Mouse (Mus musculus): Measurements from ENCODE around the gene Rad9b.
A peak's percentile ranks its signal among the peaks of the same experiment; 100 is the strongest.
"Not testable (repeated sequence)": the region's sequence is repeated elsewhere in the genome, so short reads cannot be mapped to it uniquely, and the experiment has no call there.

The Rad9b gene

DNA sequence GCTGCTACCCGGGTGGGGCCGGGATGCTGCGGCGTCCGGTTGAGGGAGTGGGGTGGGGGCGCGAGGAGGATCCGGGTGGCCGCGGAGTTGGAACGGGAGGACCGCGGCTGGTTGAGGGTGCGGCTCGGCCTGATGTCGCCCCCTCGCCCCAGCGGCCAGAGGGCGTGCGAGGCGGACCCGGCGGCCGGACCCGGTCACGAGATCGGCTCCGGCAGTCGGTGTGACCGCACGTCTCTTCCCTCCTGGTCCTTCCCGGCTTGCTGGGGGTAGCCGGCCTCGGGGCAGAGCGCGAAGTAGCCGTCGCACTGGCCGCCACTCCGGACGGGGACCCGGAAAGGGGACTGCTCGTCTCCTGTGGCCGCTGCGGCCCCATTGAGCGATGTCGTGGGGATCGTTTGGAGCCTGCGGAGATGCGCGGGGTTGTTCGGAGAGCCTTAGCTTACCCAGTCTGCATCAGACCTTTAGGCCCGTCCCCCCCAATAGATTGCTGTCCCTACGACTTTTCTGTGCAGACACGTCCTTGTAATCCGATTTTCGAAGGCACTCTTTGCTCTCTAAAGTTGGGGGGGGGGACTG lies 547 bp upstream of the Rad9b start:
- DNase-seq: no peak

GRCm38 (mm10) chr5:122345777-122346176 lies 8.3 kb downstream of the Rad9b start:
- DNase-seq: no peak

DNA sequence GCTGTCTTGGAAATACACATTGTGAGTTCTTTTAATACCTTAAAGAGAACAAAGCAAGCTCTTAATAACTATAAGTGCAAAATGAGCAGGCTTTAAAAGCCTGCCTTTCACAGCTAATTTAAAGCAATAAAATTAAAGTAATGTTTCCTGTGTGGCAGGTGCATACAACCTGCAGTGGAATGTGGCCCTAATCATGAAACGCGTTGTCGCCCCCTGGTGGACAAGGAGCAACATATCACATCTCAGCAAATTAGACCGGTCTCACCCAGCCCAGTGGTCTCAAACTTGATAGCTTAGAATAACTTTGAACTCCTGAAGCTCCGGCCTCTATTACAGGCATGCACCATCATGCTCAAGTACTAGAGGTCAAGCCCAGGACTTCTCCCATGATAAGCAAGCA lies 9.8 kb downstream of the Rad9b start:
- DNase-seq: peak; percentile 85

DNA sequence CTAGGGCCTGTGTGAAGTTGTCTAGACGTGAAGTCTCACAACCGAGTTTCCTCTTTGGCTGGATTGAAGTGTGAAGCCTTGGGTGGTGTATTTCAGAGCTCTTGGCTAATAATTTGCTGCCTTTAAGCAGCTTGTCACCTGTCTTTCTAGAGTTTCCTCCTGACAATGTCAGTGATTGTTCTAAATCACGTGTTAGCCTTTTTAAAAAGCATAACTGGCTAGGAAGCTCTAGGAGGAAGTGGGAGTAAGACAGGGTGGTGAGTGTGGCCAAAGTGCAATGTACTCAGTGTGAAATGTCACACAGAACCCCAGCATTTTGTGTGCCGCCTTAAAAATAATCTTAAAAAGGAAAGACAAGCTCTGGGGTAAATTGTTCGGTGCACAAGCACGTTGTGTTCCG lies 10.3 kb downstream of the Rad9b start:
- DNase-seq: no peak

- DNase-seq: no peak
These were observed 11.2 kb downstream of the Rad9b start for GRCm38 (mm10) chr5:122342874-122343273.

DNA sequence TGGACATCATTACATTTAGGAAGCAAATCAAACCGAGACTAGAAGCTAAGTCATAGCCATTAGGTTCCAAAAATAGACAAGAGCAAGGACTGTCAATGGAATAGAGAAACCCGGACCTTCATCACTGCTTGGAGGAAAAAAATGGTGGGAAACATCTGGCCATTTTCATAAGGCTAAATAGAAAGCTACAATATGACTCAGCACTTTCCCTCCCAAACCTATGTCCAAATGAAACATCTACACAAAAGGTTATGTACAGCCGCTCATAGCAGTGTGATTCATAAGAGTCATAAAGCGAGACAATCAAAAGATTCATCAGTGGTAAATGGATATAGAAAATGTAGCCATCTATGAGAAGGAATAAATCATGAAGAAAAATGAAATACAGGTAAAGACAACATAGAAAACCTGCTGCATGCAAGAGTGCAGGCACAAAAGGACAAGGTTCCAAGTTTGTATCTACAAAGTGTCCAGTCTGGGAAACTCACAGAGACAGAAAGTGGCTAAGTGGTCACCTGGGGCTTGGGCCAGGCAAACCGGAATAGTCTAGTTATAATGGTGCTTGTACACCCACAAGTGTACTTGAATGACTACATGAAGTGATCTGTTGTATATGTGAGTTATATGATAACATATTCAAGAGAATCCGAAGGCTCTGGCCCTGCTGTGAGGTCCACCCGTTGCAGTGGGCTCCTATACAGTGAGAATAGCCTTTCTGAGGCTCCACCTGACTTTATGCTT lies 17.3 kb downstream of the Rad9b start:
- DNase-seq: no peak

DNA sequence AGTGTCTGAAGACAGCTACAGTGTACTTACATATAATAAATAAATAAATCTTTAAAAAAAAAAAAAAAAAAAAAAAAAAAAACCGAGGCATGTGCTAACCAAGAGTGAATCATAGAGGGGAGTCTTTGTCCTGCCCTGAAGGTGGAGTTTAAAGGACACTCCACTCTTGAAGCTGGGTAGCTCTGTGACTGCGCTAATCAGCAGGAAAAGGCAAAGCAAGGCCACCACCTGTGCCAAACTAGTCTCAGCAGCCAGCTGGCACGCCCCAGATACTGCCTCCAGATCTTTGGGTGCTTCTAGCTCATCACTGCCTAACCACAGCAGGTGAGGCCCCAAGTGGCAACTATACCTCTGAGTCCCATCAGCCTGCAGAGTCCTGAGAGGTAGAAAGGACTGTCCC lies 19.4 kb downstream of the Rad9b start:
- DNase-seq: no peak

DNA sequence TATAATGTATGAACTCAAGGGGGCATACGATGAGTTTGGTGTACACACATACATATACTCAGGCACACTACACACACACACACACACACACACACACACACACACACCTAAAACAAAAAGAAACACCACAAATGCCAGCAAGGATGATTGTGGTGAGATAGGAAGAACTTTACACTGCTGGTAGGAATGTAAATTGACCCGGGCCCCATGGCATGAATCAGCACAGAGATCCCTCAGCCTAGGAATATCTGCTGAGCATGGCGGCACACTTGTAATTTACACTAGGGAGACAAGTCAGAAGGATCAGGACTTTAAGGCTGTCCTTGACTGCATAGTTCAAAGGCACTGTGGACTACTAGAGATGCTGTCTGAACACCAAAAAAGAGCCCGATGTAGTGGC lies 23.8 kb downstream of the Rad9b start:
- DNase-seq: no peak

DNA sequence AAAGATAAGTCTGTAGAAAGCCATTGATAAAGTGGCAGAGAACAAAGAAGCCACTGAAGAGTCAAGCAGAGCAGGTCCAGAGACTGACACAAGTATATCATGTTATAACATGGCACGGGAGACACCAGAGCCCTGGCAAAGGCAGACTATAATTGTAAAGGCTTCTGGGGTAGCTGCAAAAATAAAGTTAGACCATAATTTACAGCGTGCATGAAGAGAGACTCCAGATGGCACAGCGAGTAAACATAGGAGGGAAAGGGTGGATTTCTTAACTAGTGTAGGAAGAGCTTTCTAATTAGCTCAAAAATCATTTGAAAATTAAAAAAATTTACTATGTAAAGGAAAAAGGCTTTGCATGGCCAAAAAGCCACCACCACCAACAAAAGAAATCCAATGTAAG lies 26.8 kb downstream of the Rad9b start:
- DNase-seq: no peak

DNA sequence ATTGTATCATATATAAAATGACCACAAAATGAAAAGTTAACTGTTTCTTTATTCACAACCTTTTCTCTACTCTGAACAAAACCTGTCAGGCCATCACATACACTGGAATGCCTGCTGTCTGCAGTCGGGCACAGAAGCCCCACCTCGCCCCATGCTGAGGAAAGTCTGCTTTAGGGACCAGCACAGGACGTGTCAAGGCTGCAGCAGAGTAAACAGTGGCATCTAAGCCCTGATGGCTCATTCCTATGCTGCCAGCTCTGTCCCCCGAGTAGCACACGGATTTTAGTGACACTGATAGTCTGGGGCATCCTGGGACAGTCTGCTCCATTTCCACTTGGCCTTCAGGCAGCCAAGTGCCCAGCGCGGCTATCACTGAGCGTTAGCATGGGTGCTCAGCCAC lies 28.6 kb downstream of the Rad9b start:
- no peak for DNase-seq

GRCm38 (mm10) chr5:122324608-122325431 lies 29.2 kb downstream of the Rad9b start:
- DNase-seq: no peak

DNA sequence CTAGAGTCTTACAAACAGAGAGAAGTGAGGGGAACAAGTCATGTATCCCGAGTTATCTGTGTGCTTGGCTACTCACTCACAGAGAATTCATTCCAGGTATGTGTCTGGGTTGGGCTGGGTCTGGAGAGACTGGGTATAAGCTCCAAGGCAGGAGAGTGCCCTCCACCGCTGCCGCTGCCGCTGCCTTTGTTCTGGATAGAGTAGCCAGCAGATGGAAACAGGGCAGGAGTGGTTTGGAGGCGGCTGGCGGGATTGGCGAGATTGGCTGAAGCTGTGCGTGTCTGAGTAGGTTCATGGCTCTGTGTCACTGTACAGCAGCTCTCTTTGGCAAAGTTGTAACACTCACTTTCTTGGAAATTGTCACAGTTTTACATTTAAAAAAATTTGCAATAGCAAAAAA lies 30.5 kb downstream of the Rad9b start:
- DNase-seq: no peak

DNA sequence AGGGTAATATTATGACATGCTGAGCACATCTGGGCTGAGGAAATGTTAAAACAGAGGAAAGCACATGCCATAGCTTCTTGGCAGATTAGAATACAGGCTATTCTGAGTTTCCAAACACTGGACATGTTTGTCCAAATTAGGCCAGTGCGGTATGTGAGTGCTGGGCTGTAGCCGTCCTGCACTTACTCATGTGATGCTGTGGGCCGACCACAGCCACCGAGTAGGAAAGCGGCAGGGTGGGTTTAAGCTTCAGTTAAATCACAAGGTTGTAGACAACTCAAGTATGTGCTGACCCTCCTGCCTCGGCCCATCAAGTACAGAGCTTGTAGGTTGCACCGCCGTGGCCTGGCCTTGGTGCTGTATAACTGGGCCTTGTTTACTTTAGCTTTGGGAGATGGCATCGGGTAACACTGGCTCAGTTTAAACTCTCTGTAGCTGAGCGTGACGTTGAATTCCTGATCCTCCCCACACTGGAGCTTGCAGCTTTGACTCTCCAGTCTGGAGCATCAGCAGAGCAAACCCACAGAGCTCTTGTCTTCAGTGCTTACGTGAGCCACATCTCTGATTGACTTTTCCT lies 33.7 kb downstream of the Rad9b start:
- DNase-seq: no peak

DNA sequence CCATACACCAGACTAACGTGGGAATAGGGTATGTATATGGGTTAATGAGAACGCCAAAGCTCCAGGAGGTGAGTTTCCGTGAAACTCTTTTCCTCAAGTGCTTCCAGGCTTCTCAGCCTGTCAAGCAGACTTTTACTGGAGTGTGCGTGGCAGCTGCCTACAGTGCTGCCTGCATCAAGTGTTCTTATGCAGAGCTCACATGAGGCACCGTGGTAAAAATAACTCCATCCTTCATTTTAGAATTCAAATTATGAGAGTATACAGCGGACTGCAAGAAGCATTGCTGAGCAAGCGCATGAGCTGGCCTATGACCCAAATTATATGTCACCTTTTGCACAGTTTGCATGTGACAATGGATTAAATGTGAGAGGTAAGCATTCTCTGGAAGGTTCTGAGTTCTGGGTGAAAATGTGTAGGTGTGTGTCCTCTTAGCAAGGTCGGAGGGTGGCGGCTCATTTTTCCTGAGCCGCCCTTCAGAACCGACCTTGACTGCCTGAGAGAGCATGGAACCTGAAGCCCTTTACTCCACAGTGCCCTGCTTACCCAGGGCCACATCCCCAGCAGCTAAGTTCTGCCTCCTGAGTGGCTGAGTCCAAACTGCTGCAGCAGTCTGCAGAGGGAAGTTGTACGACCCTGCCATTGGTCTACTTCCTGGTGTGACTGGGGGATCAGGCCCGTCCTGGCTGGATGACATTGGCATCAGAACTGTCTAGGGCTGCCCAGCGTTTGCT lies 34.4 kb downstream of the Rad9b start:
- DNase-seq: no peak

DNA sequence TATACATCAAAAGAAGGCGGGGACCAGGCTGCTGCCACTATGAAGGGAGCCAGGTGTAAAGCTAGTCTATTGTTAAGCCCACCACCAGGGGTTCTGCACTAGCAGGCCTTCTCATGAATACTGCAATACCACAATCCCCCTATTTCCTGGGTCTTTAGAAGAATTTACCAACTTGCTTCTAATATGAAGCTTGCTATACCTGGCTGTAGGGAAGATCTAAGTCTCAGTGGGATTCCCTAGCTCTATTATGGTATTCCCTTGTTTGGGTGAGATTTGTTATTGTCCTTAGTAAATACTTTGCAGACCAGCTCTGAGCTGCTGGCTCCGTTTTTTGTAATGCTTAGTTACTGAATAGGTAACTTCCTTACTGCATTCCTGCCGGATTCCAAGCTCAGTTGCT lies 35.1 kb downstream of the Rad9b start:
- not testable (repeated sequence) for DNase-seq

DNA sequence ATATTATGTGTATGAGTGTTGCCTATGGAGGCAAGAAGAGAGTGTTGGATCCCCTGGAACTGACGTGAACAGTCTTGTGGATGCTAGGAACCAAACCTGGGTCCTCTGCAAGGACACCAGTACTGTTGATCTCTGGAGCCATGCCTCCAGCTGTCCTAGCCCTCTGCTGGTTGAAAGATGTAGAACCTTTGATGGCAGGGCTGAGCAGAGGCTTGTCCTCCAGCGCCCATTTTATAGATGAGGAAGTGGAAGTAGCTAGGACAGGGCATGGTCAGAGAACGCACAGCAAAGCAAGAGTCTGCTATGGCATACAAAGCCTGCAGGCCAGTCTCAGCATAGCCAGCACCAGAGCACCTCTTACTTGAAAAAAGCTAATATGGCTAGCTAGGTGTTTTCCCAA lies 35.9 kb downstream of the Rad9b start:
- DNase-seq: no peak

GRCm38 (mm10) chr5:122317329-122318045 lies 36.5 kb downstream of the Rad9b start:
- DNase-seq: no peak

DNA sequence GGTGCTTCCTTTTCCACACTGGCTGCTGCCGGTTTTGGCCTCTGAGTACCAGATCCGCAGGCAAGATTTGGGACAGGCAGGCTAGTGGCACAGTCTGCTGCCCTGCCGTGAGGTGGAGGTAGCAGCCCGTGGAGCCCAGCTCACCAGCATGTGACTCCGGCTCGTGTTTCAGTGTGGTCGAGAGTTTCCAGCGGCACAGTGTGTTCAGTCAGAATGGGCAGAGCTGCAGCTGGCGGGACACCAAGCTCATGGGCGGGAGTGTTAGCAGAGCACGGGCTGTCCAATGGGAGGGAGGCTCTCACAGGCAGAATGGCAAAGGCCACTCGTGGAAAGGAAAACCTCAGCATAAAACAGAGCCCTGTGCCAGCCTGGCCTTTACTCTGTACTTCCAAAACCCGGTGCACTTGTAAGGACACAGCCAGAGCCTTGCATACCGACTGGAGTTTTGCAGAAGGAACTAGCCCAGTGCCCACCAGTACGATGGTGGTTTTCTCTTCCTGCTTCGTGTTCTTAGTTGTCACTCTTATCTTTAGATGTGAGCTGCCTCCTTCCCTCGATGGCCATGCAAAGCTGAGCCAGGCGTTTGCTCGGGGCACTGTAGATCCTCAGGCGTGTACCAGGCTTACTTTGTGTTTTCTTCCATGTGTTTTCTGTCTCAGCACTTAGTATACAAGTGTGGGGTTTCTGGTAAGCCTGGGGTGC lies 38.9 kb downstream of the Rad9b start:
- DNase-seq: peak; percentile 69

DNA sequence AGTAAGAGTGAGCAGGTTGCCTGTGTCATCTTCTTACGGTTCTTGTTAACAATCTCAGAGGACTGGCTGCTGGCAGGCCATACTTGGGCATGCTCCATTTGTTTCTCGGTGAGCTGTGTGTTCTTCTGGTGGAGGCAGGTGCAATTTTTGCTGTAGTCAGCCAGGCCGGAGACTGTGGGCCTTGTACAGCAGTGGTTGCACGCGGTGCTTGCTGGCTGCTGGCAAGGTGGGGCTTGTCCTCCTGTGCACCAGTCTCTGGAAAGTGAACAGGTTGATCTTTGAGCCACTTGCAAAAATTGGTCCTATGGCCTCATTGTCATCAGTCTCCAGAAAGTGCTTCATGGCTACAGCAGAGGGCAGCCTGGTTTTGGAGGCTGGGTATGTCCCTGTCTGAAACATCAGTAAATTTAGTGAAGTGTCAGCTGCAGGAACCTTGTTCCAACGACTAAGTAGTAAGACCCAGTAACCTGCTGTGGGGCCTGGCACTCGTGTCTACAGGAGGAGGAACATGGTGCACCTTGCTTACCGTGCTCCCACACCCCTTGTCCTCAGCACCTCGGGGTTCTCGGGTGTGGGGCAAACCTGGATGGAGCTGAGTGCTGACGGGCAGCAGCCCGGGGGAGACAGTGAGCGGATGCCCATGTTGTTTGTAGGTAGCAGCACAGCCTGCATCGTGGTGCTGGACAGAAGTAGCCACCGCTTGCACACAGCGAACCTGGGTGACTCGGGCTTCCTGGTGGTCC lies 40.9 kb downstream of the Rad9b start:
- no peak for DNase-seq

DNA sequence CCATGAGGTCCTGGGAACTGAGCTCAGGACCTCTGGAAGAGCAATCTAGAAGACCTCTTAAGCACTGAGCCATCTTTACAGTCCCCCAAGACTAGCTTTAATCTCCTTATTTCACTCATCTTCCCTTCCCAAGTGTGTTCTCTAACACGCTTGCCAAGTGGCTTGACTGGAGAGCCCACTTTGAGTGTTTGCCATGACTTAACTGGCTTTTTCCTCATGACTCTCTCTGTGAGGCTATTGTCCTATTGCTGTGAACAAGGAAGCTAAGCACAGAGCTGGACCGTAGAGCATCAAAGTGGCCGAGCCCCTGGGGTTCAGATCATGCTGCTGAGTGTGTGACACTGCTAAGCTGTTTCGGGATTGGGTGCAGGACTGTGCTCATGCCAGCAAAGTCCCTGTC lies 41.7 kb downstream of the Rad9b start:
- no peak for DNase-seq

DNA sequence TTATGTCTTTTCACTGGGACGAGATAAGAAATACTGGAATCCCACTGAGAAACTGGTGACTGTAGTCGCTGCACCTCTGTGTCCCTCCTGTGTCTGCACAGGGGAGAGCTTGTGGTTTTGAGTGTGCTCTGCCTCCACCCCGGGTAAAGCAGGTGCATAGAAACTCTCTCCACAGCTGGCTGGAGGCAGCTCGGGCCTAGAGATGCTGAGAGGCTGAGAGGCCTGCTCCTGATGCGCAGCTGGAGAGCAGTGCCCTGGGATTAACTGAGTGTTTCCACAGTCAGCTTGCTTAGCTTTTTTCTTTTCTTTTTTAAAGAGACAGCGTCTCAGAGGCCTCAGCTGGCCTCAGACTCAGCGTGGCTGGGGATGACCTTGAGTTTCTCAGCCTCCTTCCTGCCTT lies 42.3 kb downstream of the Rad9b start:
- no peak for DNase-seq

Measured in right cerebral cortex, postnatal 4 days (tissue).